Mouse (Mus musculus): ENCODE measurements at regions not wholly inside any gene's neighbourhood (a gene's known extent, or its start where the extent isn't known, plus 50 kb on each side); places are given as distances from the start of the nearest gene placed in this dataset.

GRCm38 (mm10) chr3:102574320-102574719 is 104.6 kb downstream of the Ngf start:
- H3K4me3 ChIP-seq (replicated peaks; ENCODE audit: low read length) = no peak overlapping the region
- H3K9me3 ChIP-seq (ENCODE audit: low read length) = no peaks in the 10 kb centered on the region
- H3K27me3 ChIP-seq (ENCODE audit: insufficient read depth, low read length) = peaks cover 6% of the 10 kb centered on the region; the same call in 1 of the 2 replicates
- H3K36me3 ChIP-seq (ENCODE audit: insufficient read depth, low read length) = no peaks in the 10 kb centered on the region
- H3K4me1 ChIP-seq (replicated peaks; ENCODE audit: low read depth, low read length) = no peaks in the 10 kb centered on the region
- TF ChIP-seq POU5F1 (IDR thresholded peaks at IDR 0.05; ENCODE audit: borderline replicate concordance, low read length) (no peak), CTCF (conservative IDR thresholded peaks at IDR 0.05; ENCODE audit: low read length) (no peak), NANOG (IDR thresholded peaks at IDR 0.05; ENCODE audit: borderline replicate concordance, low read length) (no peak)

GRCm38 (mm10) chr3:102576896-102577295 is 107.2 kb downstream of the Ngf start:
- H3K27me3 ChIP-seq (ENCODE audit: insufficient read depth, low read length) = peaks cover 6% of the 10 kb centered on the region; the same call in 1 of the 2 replicates
- H3K36me3 ChIP-seq (ENCODE audit: insufficient read depth, low read length) = no peaks in the 10 kb centered on the region
- H3K4me1 ChIP-seq (replicated peaks; ENCODE audit: low read depth, low read length) = no peaks in the 10 kb centered on the region

GRCm38 (mm10) chr3:102581830-102582229 is 112.1 kb downstream of the Ngf start:
- Histone ChIP-seq H3K4me3 (replicated peaks; ENCODE audit: low read length) (no peak overlapping the region), H3K36me3 (ENCODE audit: insufficient read depth, low read length) (no peaks in the 10 kb centered on the region), H3K27me3 (ENCODE audit: insufficient read depth, low read length) (no peaks in the 10 kb centered on the region), H3K9me3 (ENCODE audit: low read length) (0 out of 2 replicates have a peak, but pooled peaks cover 5% of the 10 kb centered on the region), H3K4me1 (replicated peaks; ENCODE audit: low read depth, low read length) (no peaks in the 10 kb centered on the region)
- TF ChIP-seq CTCF (conservative IDR thresholded peaks at IDR 0.05; ENCODE audit: low read length) = no peak

More at GRCm38 (mm10) chr3:102576896-102577295, 107.2 kb downstream of the Ngf start:
- no peak for TF ChIP-seq POU5F1 (IDR thresholded peaks at IDR 0.05; ENCODE audit: borderline replicate concordance, low read length)
- no peak for TF ChIP-seq CTCF (conservative IDR thresholded peaks at IDR 0.05; ENCODE audit: low read length)
- TF ChIP-seq NANOG (IDR thresholded peaks at IDR 0.05; ENCODE audit: borderline replicate concordance, low read length) = no peak
- no peak overlapping the region for H3K4me3 ChIP-seq (replicated peaks; ENCODE audit: low read length)
- 0 out of 2 replicates have a peak, but pooled peaks cover 5% of the 10 kb centered on the region for H3K9me3 ChIP-seq (ENCODE audit: low read length)

GRCm38 (mm10) chr3:102585136-102585535 is 115.4 kb downstream of the Ngf start:
- Histone ChIP-seq H3K36me3 (ENCODE audit: insufficient read depth, low read length) (no peaks in the 10 kb centered on the region), H3K9me3 (ENCODE audit: low read length) (0 out of 2 replicates have a peak, but pooled peaks cover 5% of the 10 kb centered on the region), H3K27me3 (ENCODE audit: insufficient read depth, low read length) (no peaks in the 10 kb centered on the region), H3K4me3 (replicated peaks; ENCODE audit: low read length) (no peak overlapping the region), H3K4me1 (replicated peaks; ENCODE audit: low read depth, low read length) (no peaks in the 10 kb centered on the region)
- no peak for TF ChIP-seq POU5F1 (IDR thresholded peaks at IDR 0.05; ENCODE audit: borderline replicate concordance, low read length)
- TF ChIP-seq NANOG (IDR thresholded peaks at IDR 0.05; ENCODE audit: borderline replicate concordance, low read length) = no peak
- no peak for TF ChIP-seq CTCF (conservative IDR thresholded peaks at IDR 0.05; ENCODE audit: low read length)

- no peak for TF ChIP-seq NANOG (IDR thresholded peaks at IDR 0.05; ENCODE audit: borderline replicate concordance, low read length)
- TF ChIP-seq POU5F1 (IDR thresholded peaks at IDR 0.05; ENCODE audit: borderline replicate concordance, low read length) = no peak
- no peak for TF ChIP-seq CTCF (conservative IDR thresholded peaks at IDR 0.05; ENCODE audit: low read length)
- Histone ChIP-seq H3K4me1 (replicated peaks; ENCODE audit: low read depth, low read length) (no peaks in the 10 kb centered on the region), H3K4me3 (replicated peaks; ENCODE audit: low read length) (no peak overlapping the region), H3K27me3 (ENCODE audit: insufficient read depth, low read length) (no peaks in the 10 kb centered on the region), H3K36me3 (ENCODE audit: insufficient read depth, low read length) (no peaks in the 10 kb centered on the region), H3K9me3 (ENCODE audit: low read length) (no peaks in the 10 kb centered on the region)
Observed at GRCm38 (mm10) chr3:102586221-102586620, 116.5 kb downstream of the Ngf start.

- Histone ChIP-seq H3K9me3 (ENCODE audit: low read length) (peaks cover 19% of the 10 kb centered on the region), H3K27me3 (ENCODE audit: insufficient read depth, low read length) (0 out of 2 replicates have a peak, but pooled peaks cover 2% of the 10 kb centered on the region), H3K36me3 (ENCODE audit: insufficient read depth, low read length) (no peaks in the 10 kb centered on the region), H3K4me3 (replicated peaks; ENCODE audit: low read length) (no peak overlapping the region), H3K4me1 (replicated peaks; ENCODE audit: low read depth, low read length) (no peaks in the 10 kb centered on the region)
- TF ChIP-seq NANOG (IDR thresholded peaks at IDR 0.05; ENCODE audit: borderline replicate concordance, low read length) (no peak), CTCF (conservative IDR thresholded peaks at IDR 0.05; ENCODE audit: low read length) (no peak), POU5F1 (IDR thresholded peaks at IDR 0.05; ENCODE audit: borderline replicate concordance, low read length) (no peak)
Observed at GRCm38 (mm10) chr3:102592041-102592440, 122.3 kb downstream of the Ngf start.

- Histone ChIP-seq H3K27me3 (ENCODE audit: insufficient read depth, low read length) (0 out of 2 replicates have a peak, but pooled peaks cover 3% of the 10 kb centered on the region), H3K4me3 (replicated peaks; ENCODE audit: low read length) (no peak overlapping the region), H3K9me3 (ENCODE audit: low read length) (peaks cover 37% of the 10 kb centered on the region), H3K36me3 (ENCODE audit: insufficient read depth, low read length) (no peaks in the 10 kb centered on the region), H3K4me1 (replicated peaks; ENCODE audit: low read depth, low read length) (no peaks in the 10 kb centered on the region)
- no peak for TF ChIP-seq CTCF (conservative IDR thresholded peaks at IDR 0.05; ENCODE audit: low read length)
- TF ChIP-seq POU5F1 (IDR thresholded peaks at IDR 0.05; ENCODE audit: borderline replicate concordance, low read length) = no peak
- no peak for TF ChIP-seq NANOG (IDR thresholded peaks at IDR 0.05; ENCODE audit: borderline replicate concordance, low read length)
Observed at GRCm38 (mm10) chr3:102596944-102597551, 127.3 kb downstream of the Ngf start.

- Histone ChIP-seq H3K27me3 (ENCODE audit: insufficient read depth, low read length) (0 out of 2 replicates have a peak, but pooled peaks cover 7% of the 10 kb centered on the region), H3K4me1 (replicated peaks; ENCODE audit: low read depth, low read length) (no peaks in the 10 kb centered on the region), H3K36me3 (ENCODE audit: insufficient read depth, low read length) (no peaks in the 10 kb centered on the region), H3K4me3 (replicated peaks; ENCODE audit: low read length) (no peak overlapping the region), H3K9me3 (ENCODE audit: low read length) (peaks cover 54% of the 10 kb centered on the region)
- TF ChIP-seq CTCF (conservative IDR thresholded peaks at IDR 0.05; ENCODE audit: low read length) = no peak
- TF ChIP-seq POU5F1 (IDR thresholded peaks at IDR 0.05; ENCODE audit: borderline replicate concordance, low read length) = no peak
- TF ChIP-seq NANOG (IDR thresholded peaks at IDR 0.05; ENCODE audit: borderline replicate concordance, low read length) = no peak
Observed at GRCm38 (mm10) chr3:102599061-102599460, 129.3 kb downstream of the Ngf start.

- Histone ChIP-seq H3K27me3 (ENCODE audit: insufficient read depth, low read length) (peaks cover 6% of the 10 kb centered on the region; the same call in 1 of the 2 replicates), H3K4me1 (replicated peaks; ENCODE audit: low read depth, low read length) (peaks cover 26% of the 10 kb centered on the region), H3K9me3 (ENCODE audit: low read length) (peaks cover 28% of the 10 kb centered on the region), H3K36me3 (ENCODE audit: insufficient read depth, low read length) (no peaks in the 10 kb centered on the region), H3K4me3 (replicated peaks; ENCODE audit: low read length) (no peak overlapping the region)
- TF ChIP-seq CTCF (conservative IDR thresholded peaks at IDR 0.05; ENCODE audit: low read length) = no peak
Observed at GRCm38 (mm10) chr3:102602766-102603165, 131.6 kb upstream of the Tspan2 start.
